In the genomic region with DNA sequence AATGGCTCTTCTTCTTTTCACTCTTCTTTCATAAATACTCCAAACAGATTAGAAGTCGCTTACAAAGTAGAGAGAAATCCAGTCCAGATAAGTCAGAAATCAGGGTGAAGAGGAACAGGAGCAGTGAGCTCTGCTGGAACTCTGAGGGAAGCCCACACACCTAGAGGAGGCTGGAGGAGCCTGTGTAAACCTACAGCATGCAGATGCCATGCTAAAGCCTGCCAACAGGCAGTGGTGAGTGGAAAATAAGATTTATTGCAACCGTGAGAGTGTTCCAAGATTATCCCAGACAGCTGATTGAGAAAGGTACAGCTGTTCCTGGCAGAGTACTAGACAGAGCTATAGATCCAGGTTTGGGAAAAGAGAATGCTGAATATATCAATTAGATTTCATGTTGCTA, we compare ENCODE assay signal across 27 mouse cellular contexts.
DNase-seq lines count a peak whose midpoint lies in the region; ATAC-seq lines count a peak whose summit lies in the region.
"Had no signal": no experiment of that assay in that cellular context is flagged by ENCODE, and none has a peak within 500 bp of the region (broad histone marks: within the 10 kb centered on the region; RNA-seq: fewer than 3 reads in every experiment).

No protein-coding gene starts in this region.

- peaks cover 8% of the 10 kb centered on the region for H3K4me1 ChIP-seq in neural tube, embryonic 15.5 days
- H3K4me1 ChIP-seq: embryonic facial prominence, embryonic 15.5 days; heart, embryonic 15.5 days had no signal

- H3K4me3 ChIP-seq in neural tube, embryonic 15.5 days (replicated peaks) = no peak overlapping the region
- H3K4me3 ChIP-seq: embryonic facial prominence, embryonic 15.5 days; erythroblast, embryonic 14.5 days; forebrain, embryonic 10.5 days; heart, adult 2 months; heart, embryonic 15.5 days; hindbrain, embryonic 13.5 days had no signal

- 80% methylated on average over 2 of the region's 2 CpGs for WGBS in neural tube, embryonic 15.5 days

- no peak overlapping the region for H3K9ac ChIP-seq in neural tube, embryonic 15.5 days (replicated peaks)
- H3K9ac ChIP-seq: embryonic facial prominence, embryonic 15.5 days; heart, embryonic 15.5 days; hindbrain, embryonic 13.5 days had no signal

- no peaks in the 10 kb centered on the region for H3K27me3 ChIP-seq in neural tube, embryonic 15.5 days (replicated peaks)
- H3K27me3 ChIP-seq: embryonic facial prominence, embryonic 15.5 days; heart, embryonic 15.5 days had no signal

- intact Hi-C loops in left cerebral cortex, postnatal 10 days (cut with DNase I) = no loop called here
- intact Hi-C loops in gastrocnemius, postnatal 36 days (cut with DNase I) = no loop called here

- no peaks in the 10 kb centered on the region for H3K9me3 ChIP-seq in neural tube, embryonic 15.5 days (replicated peaks)
- H3K9me3 ChIP-seq: embryonic facial prominence, embryonic 15.5 days; forebrain, embryonic 10.5 days; heart, embryonic 15.5 days; hindbrain, embryonic 13.5 days had no signal

- H3K36me3 ChIP-seq in neural tube, embryonic 15.5 days = no peaks in the 10 kb centered on the region
- H3K36me3 ChIP-seq: embryonic facial prominence, embryonic 15.5 days; forebrain, embryonic 10.5 days; G1E; heart, embryonic 15.5 days; hindbrain, embryonic 13.5 days had no signal

- DNase-seq in frontal cortex, postnatal 10 days (ENCODE audit: low spot score in 2 of 2) = no peak
- DNase-seq in left cerebral cortex, adult 11 months (ENCODE audit: low spot score) = peak; percentile 2
- no peak for DNase-seq in left cerebral cortex, postnatal 10 days (ENCODE audit: extremely low spot score in 1 of 2, low spot score in 2 of 2)
- peak; percentile 12 for DNase-seq in right cerebral cortex, postnatal 25 days
- no peak for DNase-seq in right cerebral cortex, postnatal 4 days
- DNase-seq in gastrocnemius, postnatal 36 days = no peak
- DNase-seq: adrenal gland, adult 8-10 months; adrenal gland, postnatal 36 days; B cell, adult 2 months; cerebellum, adult 11 months; cerebellum, adult 8-10 months; cerebellum, postnatal 14 days; embryo, embryonic 11 days; gastrocnemius, postnatal 10 days; heart, adult 2 months; heart, postnatal 14 days had no signal

- no peak overlapping the region for H3K27ac ChIP-seq in neural tube, embryonic 15.5 days (replicated peaks)
- H3K27ac ChIP-seq: embryonic facial prominence, embryonic 15.5 days; forebrain, embryonic 10.5 days; heart, adult 2 months; heart, embryonic 15.5 days; hindbrain, embryonic 13.5 days had no signal

- peak; percentile 88 for ATAC-seq in frontal cortex, adult (ENCODE audit: low TSS enrichment)
- no peak for ATAC-seq in neural tube, embryonic 15.5 days (ENCODE audit: low FRiP score)
- ATAC-seq: CD4-positive, CD25-positive, alpha-beta regulatory T cell, adult 4 months; forebrain, embryonic 14.5 days had no signal

- no peak overlapping the region for H3K4me2 ChIP-seq in neural tube, embryonic 15.5 days
- H3K4me2 ChIP-seq: embryonic facial prominence, embryonic 15.5 days; heart, embryonic 11.5 days; heart, embryonic 15.5 days; hindbrain, embryonic 13.5 days had no signal

Comparison
In these comparisons a context has a peak if more than half of its experiments do, and no peak if none do; other contexts are left out.
1. DNase-seq: peak in left cerebral cortex, adult 11 months (single experiment) and right cerebral cortex, postnatal 25 days (single experiment); none in frontal cortex, postnatal 10 days (0 of 2), left cerebral cortex, postnatal 10 days (0 of 2), right cerebral cortex, postnatal 4 days (single experiment) and gastrocnemius, postnatal 36 days (0 of 2).